Mouse (Mus musculus) liver, adult 2 months (tissue): Measurements from ENCODE around the gene Sds. TPM values are rescaled to one million over a fixed set of nuclear protein-coding genes. Genes with fewer than 3 reads are reported as not detected.

Source experiments
- DNase-seq: peaks from one replicate; pipeline ENCODE4 v3.0.0-alpha.2; 2011; ENCODE audit warnings: low read depth, low spot score; ENCODE audit errors: extremely low read depth
- H3K27ac ChIP-seq: fragments of 200-500 bp; replicated peaks from 2 replicates; pipeline ENCODE4 v1.5.1; 2012; ENCODE audit warnings: low read depth, mild to moderate bottlenecking, control low read depth, inconsistent platforms, low read length; ENCODE audit not compliant: insufficient read depth
- H3K27me3 ChIP-seq: fragments of 200-500 bp; 2 replicates; pipeline ENCODE4 v1.6.1; 2012; ENCODE audit warnings: mild to moderate bottlenecking, moderate library complexity, low read length, inconsistent platforms; ENCODE audit not compliant: control insufficient read depth, insufficient read depth
- H3K36me3 ChIP-seq: fragments of 200-500 bp; 2 replicates; pipeline ENCODE4 v1.6.1; 2012; ENCODE audit warnings: low read length, inconsistent platforms; ENCODE audit not compliant: control insufficient read depth, insufficient read depth
- H3K4me1 ChIP-seq: fragments of 200-500 bp; 2 replicates; pipeline ENCODE4 v1.6.1; 2011; ENCODE audit warnings: low read length; ENCODE audit not compliant: control insufficient read depth, insufficient read depth
- H3K4me3 ChIP-seq: fragments of 200-500 bp; 2 replicates; pipeline ENCODE4 v1.5.1; 2011; ENCODE audit warnings: low read depth, mild to moderate bottlenecking, control low read depth, low read length, moderate library complexity; ENCODE audit not compliant: insufficient read depth
- H3K79me2 ChIP-seq: fragments of 200-500 bp; 2 replicates; pipeline ENCODE4 v1.6.1; 2012; ENCODE audit warnings: inconsistent platforms, mild to moderate bottlenecking, low read length, moderate library complexity; ENCODE audit not compliant: control insufficient read depth, insufficient read depth
- H3K9ac ChIP-seq: fragments of 200-500 bp; 2 replicates; pipeline ENCODE4 v1.6.1; 2012; ENCODE audit warnings: low read depth, mild to moderate bottlenecking, control low read depth, inconsistent platforms, low read length
- CTCF ChIP-seq: fragments of 200-500 bp; IDR thresholded peaks from 2 replicates; pipeline ENCODE4 v1.5.1; 2011; ENCODE audit warnings: low read depth, low read length, control low read depth
- POLR2A ChIP-seq: fragments of 200-500 bp; IDR thresholded peaks from 2 replicates; pipeline ENCODE4 v1.6.1; 2011; ENCODE audit warnings: low read length, control low read depth; ENCODE audit not compliant: insufficient read depth; ENCODE audit errors: extremely low read depth
- WGBS: fragments of 180-500 bp; shearing (Covaris S2); methylation state at CpG from one replicate; pipeline ENCODE4 v1.1.7; 2018; 5-methylcytosine and 5-hydroxymethylcytosine counted together
- polyA plus RNA-seq: library from polyadenylated mRNA; depleted of rRNA; stranded (reverse); fragments of >200 nt; gene quantifications from 2 replicates; pipeline ENCODE4 v1.2.3, GENCODE M21; 2012
- total RNA-seq: library from RNA; depleted of rRNA; stranded (reverse); fragments of >200 nt; gene quantifications from 2 replicates; pipeline ENCODE4 v1.2.3, GENCODE M21; 2014

Gene Sds
- total and polyA plus RNA-seq, 2 experiments: 410 to 648 TPM

DNA sequence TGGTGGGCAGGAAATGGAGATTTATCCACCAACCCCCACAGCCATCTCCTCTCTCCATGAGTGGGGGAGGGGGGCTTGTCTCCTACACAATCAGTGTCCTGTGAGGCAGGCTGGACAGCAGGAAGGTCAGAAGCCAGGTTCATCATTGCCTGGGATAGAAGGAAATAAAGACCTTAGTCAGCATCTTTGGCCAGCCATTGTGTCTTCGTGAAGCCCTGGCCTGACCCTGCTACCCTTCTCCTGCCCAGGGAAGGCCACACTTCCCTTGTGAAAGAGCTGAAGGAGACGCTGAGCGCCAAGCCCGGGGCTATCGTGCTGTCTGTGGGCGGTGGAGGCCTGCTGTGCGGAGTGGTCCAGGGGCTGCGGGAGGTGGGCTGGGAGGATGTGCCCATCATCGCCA lies 4.9 kb downstream of the Sds start:
- WGBS: 62% methylated on average over 9 of the region's 9 CpGs
- no peak overlapping the region for H3K27ac ChIP-seq
- TF ChIP-seq CTCF: no peak
- no peak for TF ChIP-seq POLR2A
- H3K9ac ChIP-seq: no peak overlapping the region
- H3K4me3 ChIP-seq: no peak overlapping the region
- H3K36me3 ChIP-seq: no peaks in the 10 kb centered on the region; the same call in 1 of the 2 replicates
- no peak for DNase-seq
- H3K4me1 ChIP-seq: no peaks in the 10 kb centered on the region
- no peaks in the 10 kb centered on the region for H3K79me2 ChIP-seq
- no peaks in the 10 kb centered on the region for H3K27me3 ChIP-seq

DNA sequence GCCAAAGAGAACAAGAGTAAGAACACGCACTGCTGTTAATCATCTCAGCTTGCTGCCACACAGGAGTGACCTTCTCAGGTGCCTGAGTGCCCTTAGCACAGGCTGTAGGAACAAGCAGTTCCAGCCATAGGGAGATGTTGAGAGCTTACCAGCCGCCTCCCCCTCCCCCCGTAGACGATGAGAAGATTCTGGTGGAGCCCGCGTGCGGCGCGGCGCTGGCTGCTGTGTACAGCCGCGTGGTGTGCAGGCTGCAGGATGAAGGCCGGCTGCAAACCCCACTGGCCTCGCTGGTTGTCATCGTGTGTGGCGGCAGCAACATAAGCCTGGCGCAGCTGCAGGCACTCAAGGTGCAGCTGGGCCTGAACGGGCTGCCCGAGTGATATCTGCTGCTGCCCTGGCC lies 7.1 kb downstream of the Sds start:
- H3K27ac ChIP-seq: no peak overlapping the region
- TF ChIP-seq POLR2A (no peak), CTCF (no peak)
- H3K79me2 ChIP-seq: no peaks in the 10 kb centered on the region
- H3K36me3 ChIP-seq: no peaks in the 10 kb centered on the region; the same call in 1 of the 2 replicates
- H3K27me3 ChIP-seq: no peaks in the 10 kb centered on the region
- no peak overlapping the region for H3K9ac ChIP-seq
- DNase-seq: no peak
- no peak overlapping the region for H3K4me3 ChIP-seq
- H3K4me1 ChIP-seq: no peaks in the 10 kb centered on the region
- 72% methylated on average over 19 of the region's 19 CpGs for WGBS

DNA sequence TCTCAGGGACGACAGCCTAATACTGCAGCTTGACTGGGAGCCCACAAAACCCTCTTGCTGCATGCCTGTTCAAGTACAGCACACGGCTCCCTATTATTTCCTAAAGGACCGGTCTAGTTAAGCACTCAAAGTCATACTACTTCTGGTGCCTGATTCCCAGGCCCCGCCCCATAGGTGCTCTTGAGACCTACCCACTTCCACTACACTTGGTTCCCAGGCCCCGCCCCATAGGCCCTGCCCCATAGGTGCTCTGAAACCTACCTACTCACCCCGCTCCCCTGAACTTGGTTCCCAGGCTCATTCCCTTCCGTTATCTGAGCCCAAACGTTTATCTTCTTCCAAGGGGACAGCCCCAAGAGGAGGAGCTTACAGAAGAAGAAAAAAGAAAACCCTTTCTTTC lies 11.5 kb downstream of the Sds start:
- H3K36me3 ChIP-seq: peaks cover 3% of the 10 kb centered on the region; the same call in 1 of the 2 replicates
- DNase-seq: no peak
- H3K27ac ChIP-seq: no peak overlapping the region
- no peaks in the 10 kb centered on the region for H3K27me3 ChIP-seq
- no peak overlapping the region for H3K9ac ChIP-seq
- no peak overlapping the region for H3K4me3 ChIP-seq
- H3K79me2 ChIP-seq: no peaks in the 10 kb centered on the region
- H3K4me1 ChIP-seq: peaks cover 18% of the 10 kb centered on the region
- TF ChIP-seq POLR2A (no peak), CTCF (no peak)
- 89% methylated on average over 8 of the region's 8 CpGs for WGBS

DNA sequence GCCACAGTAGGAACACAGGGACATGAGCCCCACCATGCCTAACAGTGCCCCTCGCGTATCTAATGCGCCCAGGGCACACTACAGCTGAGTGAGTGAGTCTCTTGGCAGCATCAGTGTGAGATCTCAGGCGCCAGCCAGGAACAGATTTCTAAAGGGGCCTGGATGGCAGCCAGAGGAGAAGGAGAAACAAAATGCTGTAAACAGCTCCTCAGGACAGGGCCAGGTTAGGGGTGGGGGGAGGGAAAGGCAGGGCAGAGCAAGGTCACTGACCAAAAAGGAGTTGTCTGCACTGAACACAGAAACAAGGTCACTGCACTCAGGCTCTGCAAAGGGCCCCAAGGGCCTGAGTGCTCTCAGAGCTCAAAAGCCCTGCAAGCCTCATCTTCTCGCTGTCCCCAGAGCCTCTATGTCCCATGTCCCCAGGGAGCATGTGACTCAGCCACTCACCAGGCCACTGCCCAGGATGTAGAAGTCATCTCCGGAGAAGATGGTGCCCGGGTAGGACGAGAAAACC lies 14.4 kb downstream of the Sds start:
- 35% methylated on average over 8 of the region's 8 CpGs for WGBS
- H3K4me3 ChIP-seq: no peak overlapping the region
- peak overlapping the region; percentile 82 for H3K27ac ChIP-seq
- H3K79me2 ChIP-seq: no peaks in the 10 kb centered on the region
- peaks cover 3% of the 10 kb centered on the region; the same call in 1 of the 2 replicates for H3K36me3 ChIP-seq
- TF ChIP-seq POLR2A: no peak
- no peak for TF ChIP-seq CTCF
- H3K4me1 ChIP-seq: peaks cover 23% of the 10 kb centered on the region
- peak overlapping the region; percentile 33 for H3K9ac ChIP-seq
- no peaks in the 10 kb centered on the region for H3K27me3 ChIP-seq
- peak; percentile 89 for DNase-seq

DNA sequence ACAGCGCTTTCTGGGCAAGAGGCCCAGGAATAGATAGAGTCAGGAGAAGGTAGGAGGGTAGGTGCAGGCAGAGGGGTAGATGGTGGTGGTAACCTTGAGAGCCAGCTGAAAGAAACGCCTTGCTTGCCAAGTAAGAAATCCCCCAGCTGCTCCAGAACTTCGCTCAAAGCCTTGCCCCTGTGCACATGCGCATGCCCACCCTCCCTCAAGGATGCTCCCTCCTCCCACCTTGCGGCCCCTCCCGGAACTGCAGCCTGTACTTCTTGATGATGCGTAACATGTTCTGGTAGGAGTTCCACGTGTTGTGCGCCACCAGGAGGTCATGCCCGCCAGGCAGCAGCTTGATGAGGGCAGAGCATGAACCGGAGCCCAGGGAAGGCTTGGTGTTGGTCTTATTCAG lies 16.1 kb downstream of the Sds start:
- Histone ChIP-seq H3K4me3 (no peak overlapping the region), H3K79me2 (no peaks in the 10 kb centered on the region), H3K27ac (no peak overlapping the region), H3K9ac (no peak overlapping the region), H3K36me3 (peaks cover 3% of the 10 kb centered on the region; the same call in 1 of the 2 replicates), H3K27me3 (no peaks in the 10 kb centered on the region), H3K4me1 (peaks cover 31% of the 10 kb centered on the region)
- DNase-seq: peak; percentile 57
- peak; percentile 56 for TF ChIP-seq CTCF
- no peak for TF ChIP-seq POLR2A
- WGBS: 70% methylated on average over 11 of the region's 11 CpGs

DNA sequence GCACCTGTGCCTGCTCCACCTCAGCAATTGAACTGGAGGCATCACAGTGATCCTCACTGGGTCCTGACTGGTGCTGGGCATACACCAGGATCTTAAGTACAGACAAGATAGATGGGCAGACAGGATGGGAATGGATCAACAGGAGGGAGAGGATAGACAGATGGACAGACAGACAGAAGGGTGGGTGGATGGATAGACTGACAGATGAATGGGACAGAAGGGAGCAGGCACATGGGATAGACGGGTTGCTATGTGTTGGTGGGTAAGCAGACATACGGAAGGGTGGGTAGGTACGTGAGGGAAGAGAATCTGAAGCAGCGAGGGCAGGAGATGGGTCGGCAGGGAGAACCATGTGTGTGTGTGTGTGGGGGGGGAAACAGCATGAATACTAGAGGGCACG lies 17.1 kb downstream of the Sds start:
- no peaks in the 10 kb centered on the region for H3K27me3 ChIP-seq
- H3K4me3 ChIP-seq: no peak overlapping the region
- H3K79me2 ChIP-seq: no peaks in the 10 kb centered on the region
- no peak for DNase-seq
- H3K4me1 ChIP-seq: peaks cover 31% of the 10 kb centered on the region
- WGBS: 96% methylated on average over 6 of the region's 6 CpGs
- TF ChIP-seq CTCF: no peak
- no peak for TF ChIP-seq POLR2A
- peaks cover 3% of the 10 kb centered on the region; the same call in 1 of the 2 replicates for H3K36me3 ChIP-seq
- H3K27ac ChIP-seq: no peak overlapping the region
- no peak overlapping the region for H3K9ac ChIP-seq
